Mouse (Mus musculus): ENCODE measurements around the gene Cdc34. TPM values are rescaled to one million over a fixed set of nuclear protein-coding genes. Genes with fewer than 3 reads are reported as not detected.
A peak's percentile ranks its signal among the peaks of the same experiment; 100 is the strongest.

The Cdc34 gene
- total RNA-seq, 2 experiments from 2014 or later: 75.0 to 79.9 TPM

DNA sequence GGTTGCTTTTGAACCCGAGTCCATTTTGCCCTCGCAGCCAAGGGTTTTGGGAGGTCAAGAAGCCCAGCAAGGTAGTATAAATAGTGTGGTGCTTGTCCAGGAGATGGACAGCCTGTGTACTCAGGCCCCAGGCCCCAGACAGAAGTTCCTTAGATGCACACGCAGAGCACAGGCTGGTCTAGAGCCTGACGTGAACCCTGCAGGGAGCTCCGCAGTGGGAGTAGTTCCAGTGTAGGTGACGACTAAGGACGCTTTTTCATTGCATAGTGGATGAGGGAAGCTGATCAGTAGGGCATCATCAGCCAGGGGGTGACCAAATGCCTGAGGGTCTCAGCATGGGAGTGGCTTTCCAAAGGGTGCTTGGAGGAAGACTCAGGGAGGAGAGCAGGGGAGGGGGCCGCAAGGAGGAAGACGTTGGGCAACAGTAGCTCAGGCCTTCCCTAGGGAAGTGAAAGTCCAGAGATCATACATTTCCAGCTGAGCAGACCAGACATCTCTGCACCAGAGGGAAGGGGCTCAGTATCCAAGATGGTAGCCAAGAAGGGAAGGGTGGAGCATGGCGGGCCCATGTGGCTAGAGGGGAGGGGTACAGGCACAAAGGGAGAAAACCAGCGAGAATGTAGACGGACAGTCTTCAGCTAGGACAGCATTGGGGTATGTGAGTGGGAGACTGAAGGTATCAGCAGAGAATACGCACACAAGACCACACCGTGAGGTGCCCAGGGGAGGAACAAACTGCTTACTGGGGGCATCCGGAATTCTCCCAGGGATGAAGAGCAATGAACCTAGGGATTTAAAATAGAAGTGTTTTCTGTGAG lies 11.7 kb upstream of the Cdc34 start:
- DNase-seq: no peak

DNA sequence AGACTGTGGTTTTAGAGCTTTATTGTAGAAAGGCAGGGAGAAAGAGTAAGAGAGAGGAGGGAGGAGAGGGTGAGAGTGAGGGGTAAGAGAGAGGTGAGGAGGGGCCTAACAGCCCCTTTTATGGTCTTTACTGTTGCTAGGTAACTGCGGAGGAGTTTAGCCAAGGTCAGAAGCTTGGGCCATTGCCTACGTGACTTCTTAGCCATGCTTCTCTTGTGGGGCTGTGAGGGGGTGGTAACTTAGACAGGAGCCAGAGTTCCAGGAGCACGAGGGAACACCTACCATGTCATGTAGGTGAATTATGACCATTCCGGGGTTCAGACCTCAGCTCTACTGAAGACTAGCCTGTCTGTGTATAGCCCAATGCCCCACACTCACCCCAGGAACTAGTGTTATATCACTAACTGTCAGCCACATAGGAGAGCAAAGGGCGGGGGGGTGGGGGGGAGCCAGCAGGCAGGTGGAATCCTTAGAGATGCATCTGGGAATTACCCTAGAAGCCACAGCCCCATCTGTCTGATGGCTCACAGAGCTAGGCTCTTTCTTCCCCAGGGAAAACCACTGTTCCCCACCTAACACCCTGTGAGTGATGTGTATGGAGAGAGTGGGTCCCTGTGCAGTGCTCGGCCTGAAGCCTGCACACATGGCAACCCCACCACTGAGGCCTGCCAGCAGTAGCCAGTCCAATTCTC lies 10.5 kb upstream of the Cdc34 start:
- DNase-seq: no peak

DNA sequence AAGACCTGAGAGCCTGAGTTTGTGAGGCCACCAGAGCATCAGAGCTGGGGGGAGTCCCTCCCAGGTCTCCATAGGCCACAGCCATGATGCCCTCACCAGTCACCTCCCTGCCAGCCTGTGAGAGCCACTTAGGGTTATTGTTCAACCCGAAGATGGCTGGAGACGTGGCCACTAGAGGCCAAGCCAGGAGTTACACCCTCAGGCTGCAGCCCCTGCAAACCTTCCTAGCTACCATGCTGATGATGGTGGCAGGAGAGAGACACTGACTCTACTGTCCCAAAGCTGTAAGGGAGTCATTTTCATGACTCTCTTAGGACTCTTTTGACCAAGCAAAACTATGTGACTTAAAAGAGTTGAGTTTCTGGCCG lies 9.9 kb upstream of the Cdc34 start:
- no peak for DNase-seq

DNA sequence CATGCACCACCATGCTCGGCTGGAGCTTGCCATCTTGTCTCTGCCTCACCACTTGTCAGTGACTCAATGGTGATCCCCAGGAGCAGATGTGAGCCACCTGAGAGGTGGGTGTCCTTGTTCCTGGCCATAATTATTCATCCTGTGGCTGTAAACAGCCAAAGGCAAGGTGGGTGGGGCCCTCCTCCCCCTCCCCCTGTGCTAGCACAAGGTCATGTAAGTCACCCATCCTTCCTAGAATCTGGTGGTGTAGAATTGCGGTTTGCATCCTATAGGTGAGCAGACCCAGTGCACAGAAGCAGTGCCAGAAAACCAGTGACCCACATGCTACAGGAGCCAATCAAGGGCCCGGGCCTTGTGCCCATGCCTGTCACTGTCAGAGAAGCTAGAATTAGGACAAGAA lies 8.9 kb upstream of the Cdc34 start:
- DNase-seq: no peak

DNA sequence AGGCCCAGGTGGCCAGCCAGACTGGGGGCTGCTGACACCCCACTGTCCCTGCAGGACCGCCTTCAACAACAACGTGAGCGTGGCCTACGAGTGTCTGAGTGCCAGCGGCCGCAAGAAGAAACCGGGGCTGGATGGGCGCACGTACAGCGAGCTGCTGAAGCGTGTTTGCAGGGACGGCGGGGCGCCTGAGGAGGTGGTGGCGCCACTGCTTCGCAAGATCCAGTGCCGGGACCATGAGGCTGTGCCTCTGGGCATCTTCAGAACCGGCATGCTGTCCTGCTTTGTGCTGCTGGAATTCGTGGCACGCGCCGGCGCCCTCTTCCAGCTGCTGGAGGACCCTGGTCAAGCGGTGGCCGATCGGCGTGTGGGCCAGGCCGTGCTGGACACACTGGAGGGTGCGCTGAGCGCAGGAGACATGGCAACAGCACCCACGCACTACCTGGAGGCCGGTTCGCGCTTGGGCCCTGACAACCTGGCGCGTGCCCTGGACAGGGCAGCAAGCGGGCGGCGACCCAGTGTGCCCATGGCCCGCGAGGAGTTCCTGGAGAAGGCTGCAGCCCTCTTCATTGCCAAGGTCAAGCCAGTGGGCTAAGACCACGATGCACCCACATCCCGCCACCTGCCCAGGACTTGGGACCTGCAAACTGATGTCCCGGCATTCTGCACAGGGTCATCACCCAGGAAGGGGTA lies 6.5 kb upstream of the Cdc34 start:
- DNase-seq: no peak

DNA sequence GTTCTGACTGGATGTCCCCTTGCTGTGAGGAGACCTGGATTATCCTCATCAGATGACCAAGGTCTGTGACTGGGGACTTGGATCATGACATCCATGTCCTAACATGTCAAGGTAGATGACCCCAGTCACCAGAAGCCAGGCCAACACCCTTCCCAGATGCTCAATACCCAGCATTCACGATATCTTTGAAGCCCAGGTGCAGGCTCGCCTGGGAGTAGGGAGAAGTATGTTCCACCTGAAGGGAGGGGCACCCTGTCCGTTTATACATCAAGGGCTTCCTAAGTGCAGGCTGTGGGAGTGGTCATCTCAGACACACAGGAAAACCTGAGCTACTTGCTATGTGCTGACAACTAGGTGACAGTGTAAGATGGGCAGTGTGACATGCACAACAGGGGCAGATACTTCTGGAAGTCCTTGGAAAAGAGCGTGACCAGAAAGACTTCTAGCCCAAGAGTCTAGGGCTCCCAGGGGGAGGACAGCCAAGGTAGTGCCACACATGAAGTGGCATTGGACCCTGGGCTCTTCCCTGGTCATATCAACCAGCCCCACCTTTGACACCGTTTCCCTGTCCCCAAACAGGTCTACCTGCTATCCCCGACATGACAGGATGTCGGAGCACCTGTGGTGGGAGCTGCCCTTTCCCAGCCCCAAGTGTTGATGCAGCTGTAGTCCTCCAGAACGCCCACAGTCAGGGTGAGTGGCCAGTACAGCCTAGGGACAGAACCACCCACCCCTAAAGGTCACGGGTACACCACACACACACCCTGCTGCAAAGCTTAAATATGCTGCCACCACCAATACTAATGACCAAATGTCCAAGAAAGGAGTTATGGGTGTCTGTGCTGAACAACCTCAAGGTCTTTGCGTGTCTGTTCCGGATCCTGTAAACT lies 1.1 kb upstream of the Cdc34 start:
- DNase-seq: peak in 1 of 2 experiments; percentile 37

DNA sequence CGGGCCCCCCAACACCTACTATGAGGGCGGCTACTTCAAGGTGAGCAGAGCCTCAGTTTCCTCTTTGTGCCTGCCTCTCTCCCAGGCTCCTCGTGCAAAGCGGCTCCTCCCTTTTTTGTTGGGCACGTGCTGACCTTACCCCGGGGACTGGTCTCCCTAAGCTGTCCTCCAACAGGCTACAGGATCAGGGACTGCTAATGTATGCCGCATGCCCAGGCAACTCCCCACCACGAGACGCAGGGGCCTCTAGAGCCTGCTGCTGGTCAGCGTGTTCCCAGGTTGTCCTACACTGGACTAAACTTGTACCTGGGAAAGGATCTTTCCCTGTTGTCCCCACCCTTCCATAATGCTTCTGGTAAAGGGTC lies 538 bp downstream of the Cdc34 start:
- DNase-seq: peak in 1 of 2 experiments; percentile 32

DNA sequence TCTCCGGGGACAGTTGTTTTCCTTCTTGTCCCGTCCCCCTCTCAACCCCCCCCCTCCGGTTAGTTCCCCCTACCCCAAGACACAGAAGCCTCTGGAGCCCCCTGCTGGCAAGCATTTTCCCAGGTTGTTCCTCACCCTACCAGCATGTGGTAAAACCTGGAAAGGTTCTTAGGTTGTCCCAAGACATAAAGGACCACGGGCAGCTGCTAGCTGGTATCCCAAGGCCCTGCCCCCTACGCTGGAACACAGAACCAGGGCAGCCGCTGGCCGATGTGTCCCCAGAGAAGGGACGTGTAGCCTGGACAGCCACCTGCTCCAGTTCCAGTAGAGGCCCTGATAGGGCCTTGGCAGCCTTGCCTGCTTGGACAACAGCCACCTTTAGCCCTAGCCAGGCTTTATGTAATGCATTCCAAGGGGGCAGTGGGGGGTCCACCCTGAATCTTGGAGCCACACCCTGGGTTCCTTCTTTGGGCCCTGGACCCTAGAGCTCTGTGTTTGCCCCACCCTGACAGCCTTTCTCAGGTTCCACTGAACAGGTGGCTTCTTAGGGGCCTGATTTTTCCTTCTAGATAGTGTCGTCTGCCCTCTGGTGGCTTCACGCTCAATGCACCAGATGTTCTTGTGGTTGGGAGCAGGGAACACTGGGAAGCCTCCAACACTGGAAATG lies 1.1 kb downstream of the Cdc34 start:
- peak; percentile 62 to 78 for DNase-seq

DNA sequence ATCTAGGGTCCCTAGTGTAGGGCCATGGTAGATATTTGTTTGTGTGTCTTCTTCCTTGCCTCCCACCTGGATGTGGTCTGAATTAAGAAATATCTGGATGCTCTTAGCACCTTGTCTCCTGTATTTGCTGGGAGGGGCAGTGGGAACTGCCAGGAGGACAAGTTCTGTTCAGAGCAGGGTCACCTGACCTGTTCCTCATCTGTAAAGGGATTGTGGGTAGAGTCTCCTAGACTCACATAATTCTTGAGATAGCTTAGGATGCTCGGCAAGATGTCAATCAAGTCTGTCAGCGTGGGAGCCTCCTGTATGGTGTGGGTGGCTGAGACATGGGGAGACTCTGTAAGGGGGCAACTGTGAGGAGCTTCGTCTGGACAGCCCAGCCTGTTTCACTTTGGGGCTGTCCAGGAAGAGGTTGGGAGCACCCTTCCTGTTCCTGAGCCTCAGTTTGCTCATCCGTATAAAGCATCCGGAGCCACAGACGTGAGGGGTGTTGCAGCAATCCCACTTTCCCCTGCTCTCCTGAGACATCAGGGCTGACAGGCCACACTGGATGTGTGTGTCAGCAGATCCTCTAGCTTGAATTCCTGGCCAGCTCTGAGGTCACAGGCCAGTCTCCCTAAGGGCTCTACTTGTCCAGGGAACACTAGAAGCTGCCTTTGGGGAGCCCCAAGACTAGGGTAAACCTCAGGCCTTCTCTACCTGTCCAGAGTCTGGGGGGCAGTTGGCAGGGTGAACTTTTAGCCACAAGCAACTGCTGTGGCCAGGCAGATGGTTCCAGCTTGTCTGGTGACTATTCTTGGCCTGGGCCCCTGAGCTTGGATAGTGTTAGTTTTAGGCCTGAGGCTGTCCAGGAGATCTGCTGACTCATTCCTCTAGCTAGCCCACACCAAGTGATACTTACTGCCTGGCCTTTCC lies 2.0 kb downstream of the Cdc34 start:
- DNase-seq: no peak

DNA sequence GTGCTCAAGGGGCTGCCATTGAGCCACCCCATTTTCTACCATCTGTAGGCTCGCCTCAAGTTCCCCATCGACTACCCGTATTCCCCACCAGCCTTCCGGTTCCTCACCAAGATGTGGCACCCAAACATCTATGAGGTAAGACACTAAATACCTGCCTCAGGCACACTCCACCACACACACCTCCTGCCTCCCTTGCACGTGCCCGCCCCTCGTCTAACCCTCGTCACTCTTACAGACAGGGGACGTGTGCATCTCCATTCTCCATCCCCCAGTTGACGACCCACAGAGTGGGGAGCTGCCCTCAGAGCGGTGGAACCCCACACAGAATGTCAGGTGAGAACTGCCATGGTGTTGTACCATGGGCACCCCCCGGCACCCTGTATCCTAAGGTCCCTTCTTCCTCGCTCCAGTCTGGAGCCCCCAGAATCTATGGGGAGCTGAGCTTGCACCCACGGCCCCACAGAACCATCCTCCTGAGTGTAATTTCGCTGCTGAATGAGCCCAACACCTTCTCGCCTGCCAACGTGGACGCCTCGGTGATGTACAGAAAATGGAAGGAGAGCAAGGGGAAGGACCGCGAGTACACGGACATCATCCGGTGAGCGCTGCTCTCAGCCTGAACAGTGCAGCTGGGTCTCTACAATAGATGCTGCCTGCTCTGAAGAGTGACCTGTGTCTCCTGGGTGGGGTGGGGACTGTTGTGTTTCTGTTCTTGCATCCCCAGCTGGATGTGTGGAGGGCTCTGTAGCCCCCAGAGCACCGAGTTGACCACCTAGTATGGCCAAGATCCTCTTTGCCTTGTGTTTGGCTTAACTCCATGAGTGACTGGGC lies 3.0 kb downstream of the Cdc34 start:
- no peak for DNase-seq

DNA sequence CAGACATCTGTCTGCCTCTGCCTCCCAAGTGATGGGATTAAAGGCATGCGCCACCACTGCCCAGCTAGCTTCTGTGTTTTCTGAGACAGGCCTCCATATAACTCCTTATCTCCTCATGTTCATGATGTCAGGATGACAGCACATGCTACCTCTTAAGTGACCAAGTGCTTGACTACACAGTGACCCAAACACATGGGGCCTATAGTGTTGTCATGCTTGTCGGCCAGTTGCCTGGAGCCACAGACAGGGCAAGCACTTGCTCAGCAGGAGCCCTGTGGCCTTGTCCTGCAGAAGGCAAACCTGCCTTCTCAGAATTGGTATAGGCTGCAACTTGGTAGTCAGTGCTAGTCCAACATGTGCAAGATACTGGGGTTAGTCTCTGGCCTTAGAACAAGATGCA lies 4.2 kb downstream of the Cdc34 start:
- DNase-seq: no peak

DNA sequence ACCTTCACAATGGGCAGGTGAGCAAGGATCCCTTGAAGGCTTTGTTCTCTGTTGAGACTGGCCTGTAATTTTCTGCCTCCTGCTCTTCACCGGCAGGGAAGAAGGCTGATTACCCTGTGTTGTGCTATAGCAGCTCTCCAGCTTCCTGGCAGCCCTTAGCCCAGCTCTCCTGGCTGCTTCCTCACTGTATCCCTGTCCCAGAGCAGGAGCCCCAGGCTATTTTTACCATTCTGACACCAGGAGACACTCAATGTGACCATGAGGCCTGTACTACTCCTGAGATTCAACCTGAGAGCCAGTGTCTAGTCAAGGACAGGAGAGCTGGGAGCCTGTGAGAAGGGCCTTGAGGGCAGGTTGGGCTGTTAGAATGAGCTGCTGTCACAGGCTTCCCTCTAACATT lies 4.7 kb downstream of the Cdc34 start:
- DNase-seq: no peak

DNA sequence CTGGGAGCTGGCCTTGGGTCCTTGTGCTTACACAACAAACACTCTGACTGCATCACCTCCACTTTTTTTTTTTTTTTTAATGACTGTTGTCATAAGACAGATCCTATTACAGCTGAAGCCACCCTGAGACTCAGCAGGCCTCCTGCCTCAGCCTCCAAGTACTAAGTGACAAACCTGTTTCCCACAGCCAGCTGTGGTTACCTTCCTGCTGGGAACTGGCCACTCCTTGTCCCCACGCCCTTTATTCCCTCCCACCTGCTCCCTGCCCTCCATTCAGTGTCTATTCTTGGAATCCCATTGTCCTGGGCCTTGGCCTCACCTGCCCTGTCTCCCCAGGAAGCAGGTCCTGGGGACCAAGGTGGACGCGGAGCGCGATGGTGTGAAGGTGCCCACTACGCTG lies 5.5 kb downstream of the Cdc34 start:
- no peak for DNase-seq

DNA sequence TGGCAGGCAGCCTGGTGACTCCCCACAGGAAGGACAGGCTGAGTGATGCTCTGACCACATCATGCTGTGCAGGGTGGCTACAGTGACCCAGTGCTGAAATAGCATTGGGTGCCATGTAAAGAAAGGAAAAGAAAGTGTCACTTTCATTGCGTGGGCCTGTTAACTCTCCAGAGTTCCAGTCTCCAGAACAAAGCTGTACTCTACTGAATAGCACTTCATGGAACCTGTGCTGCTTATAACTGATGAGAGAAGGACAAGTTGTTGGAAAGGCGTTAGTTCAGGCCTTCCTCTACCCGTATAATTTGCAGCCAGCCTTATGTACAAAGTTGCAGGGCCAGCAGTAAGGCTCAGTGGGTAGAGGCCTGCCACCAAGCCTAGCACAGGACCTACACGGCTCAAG lies 6.7 kb downstream of the Cdc34 start, which contains the start of gene Gzmm:
Gene Gzmm, plus strand, starts transcription at position 301 of the 400 bp plus-strand sequence.
- no peak for DNase-seq

DNA sequence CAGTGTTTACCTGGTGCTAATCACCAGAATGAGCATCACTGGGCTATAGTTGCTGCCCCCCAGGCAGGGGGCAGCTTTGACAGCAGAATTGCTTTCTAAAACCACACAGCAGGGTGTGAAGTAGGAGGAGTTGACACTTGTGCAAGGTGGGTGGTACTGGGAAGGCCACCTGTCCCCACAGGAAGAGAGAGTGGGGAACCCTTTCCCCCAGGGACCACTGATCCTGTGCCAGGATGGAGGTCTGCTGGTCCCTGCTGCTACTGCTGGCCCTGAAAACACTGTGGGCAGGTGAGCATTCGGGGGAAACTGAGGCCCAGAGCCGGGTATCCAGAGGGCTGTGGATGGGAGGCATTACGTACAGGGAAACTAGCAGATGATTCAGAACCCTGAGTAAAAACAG lies 7.2 kb downstream of the Cdc34 start:
- no peak for DNase-seq

DNA sequence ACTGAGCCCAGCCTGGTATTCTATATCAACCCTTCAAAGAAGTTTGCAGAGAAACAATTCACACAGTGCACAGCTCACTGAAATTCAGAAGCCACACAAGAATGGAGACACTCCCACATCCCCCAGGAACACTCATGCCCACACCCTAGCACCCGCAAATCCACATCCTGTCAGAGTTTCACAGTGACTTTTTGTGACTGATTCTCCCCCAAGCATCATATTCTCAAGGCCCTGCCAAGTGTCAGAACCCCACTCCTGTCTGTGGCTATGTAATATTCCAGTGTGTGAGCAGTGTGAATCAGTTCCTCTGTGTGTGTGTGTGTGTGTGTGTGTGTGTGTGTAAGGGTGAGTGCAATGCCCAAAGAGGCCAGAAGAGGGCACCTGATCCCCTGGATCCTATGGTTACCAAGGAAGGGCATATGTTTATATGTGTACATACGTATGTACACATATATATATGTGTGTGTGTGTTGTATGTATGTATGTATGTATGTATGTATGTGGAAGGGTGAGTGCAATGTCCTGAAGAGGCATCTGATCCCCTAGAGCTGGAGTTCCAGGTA lies 10.1 kb downstream of the Cdc34 start:
- DNase-seq: no peak

DNA sequence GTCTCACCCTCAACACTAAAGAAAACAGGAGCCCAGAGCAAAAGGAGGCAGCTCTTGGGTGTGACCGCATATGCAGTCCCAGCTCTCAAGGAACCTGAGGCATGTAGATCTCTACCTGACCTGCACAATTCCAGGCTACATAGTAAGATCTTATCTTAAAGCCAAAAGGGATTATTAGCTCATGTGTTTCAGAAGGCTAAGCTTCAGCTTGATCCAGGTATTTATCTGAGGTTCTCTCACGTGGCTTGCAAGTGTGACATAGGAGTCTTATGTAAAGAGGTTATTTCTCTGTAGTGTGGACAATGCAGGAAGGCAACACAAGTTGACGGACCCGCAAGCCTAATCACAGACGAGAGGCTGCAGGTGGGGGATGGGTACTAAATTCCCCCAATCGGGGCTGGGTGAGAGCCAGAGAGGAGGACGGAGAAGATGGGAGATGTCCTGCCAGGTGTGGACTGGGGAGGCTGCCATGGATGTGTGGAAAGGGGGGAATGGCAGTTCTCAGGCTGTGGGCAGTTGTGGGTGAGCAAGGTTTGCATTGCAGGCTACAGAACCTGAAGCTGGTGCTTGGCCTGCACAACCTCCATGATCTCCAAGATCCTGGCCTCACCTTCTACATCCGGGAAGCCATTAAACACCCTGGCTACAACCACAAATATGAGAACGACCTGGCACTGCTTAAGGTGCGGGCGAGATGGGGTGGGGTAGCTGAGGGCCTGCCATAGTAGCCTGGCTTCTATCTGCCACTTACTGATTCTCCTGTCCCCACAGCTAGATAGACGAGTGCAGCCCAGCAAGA lies 11.8 kb downstream of the Cdc34 start:
- DNase-seq: no peak

DNA sequence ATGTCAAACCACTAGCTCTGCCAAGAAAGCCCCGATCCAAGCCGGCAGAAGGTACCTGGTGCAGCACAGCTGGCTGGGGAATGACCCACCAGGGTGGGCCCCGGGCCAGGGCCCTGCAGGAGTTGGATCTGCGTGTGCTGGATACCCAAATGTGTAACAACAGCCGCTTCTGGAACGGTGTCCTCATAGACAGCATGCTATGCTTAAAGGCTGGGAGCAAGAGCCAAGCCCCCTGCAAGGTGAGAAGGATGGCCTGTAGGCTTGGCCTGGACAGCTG lies 12.3 kb downstream of the Cdc34 start:
- no peak for DNase-seq

All from adrenal gland, postnatal 36 days (tissue).